Mouse (Mus musculus) CH12F3 (cell line): ENCODE data around the gene Dennd2c.
"Not testable (repeated sequence)": the region's sequence is repeated elsewhere in the genome, so short reads cannot be mapped to it uniquely, and the experiment has no call there.

ENCODE experiments used
- in situ Hi-C: fragments of 300-500 bp; cut with MboI; formaldehyde crosslinking; loops from 2 replicates; pipeline ENCODE4 v1.14.3; 2020; ENCODE audit warnings: low sequenced_read_pairs

Gene Dennd2c

GRCm38 (mm10) chr3:103107565-103108240 is 5.3 kb downstream of the Dennd2c start:
- in situ Hi-C loops = no loop called here

- in situ Hi-C loops = no loop called here
These were observed 9.8 kb downstream of the Dennd2c start for GRCm38 (mm10) chr3:103112216-103112615.

GRCm38 (mm10) chr3:103123636-103124035 is 21.2 kb downstream of the Dennd2c start:
- in situ Hi-C loops = no loop called here

- in situ Hi-C loops = no loop called here
These were observed 23.7 kb downstream of the Dennd2c start for GRCm38 (mm10) chr3:103126138-103126537.

GRCm38 (mm10) chr3:103127177-103127576 is 24.8 kb downstream of the Dennd2c start:
- in situ Hi-C loops = no loop called here

GRCm38 (mm10) chr3:103127721-103128120 is 25.3 kb downstream of the Dennd2c start:
- in situ Hi-C loops = no loop called here

GRCm38 (mm10) chr3:103128251-103128650 is 25.8 kb downstream of the Dennd2c start:
- in situ Hi-C loops = no loop called here

GRCm38 (mm10) chr3:103129367-103130159 is 27.2 kb downstream of the Dennd2c start:
- in situ Hi-C loops = no loop called here

GRCm38 (mm10) chr3:103130236-103130751 is 27.9 kb downstream of the Dennd2c start:
- in situ Hi-C loops = no loop called here

- in situ Hi-C loops = no loop called here
These were observed 30.7 kb downstream of the Dennd2c start for GRCm38 (mm10) chr3:103133098-103133497.

GRCm38 (mm10) chr3:103136414-103137077 is 34.1 kb downstream of the Dennd2c start:
- in situ Hi-C loops = no loop called here

GRCm38 (mm10) chr3:103139047-103139446 is 36.6 kb downstream of the Dennd2c start:
- in situ Hi-C loops = no loop called here

- in situ Hi-C loops = not testable (repeated sequence)
These were observed 37.9 kb downstream of the Dennd2c start for GRCm38 (mm10) chr3:103140095-103140838.

- in situ Hi-C loops = no loop called here
These were observed 38.9 kb downstream of the Dennd2c start for GRCm38 (mm10) chr3:103141287-103141686.

- in situ Hi-C loops = no loop called here
These were observed 40.0 kb downstream of the Dennd2c start for GRCm38 (mm10) chr3:103142366-103142765.

- in situ Hi-C loops = no loop called here
These were observed 42.9 kb downstream of the Dennd2c start for GRCm38 (mm10) chr3:103145336-103145735.

- in situ Hi-C loops = no loop called here
These were observed 43.4 kb downstream of the Dennd2c start for GRCm38 (mm10) chr3:103145791-103146190.

GRCm38 (mm10) chr3:103146330-103147166 is 44.1 kb downstream of the Dennd2c start:
- in situ Hi-C loops = no loop called here

- in situ Hi-C loops = no loop called here
These were observed 45.4 kb downstream of the Dennd2c start for GRCm38 (mm10) chr3:103147775-103148174.

GRCm38 (mm10) chr3:103148941-103149340 is 46.5 kb downstream of the Dennd2c start:
- in situ Hi-C loops = no loop called here
